Mouse (Mus musculus) 3134 (cell line): Measurements from ENCODE around the gene Ldhb.
"Not testable (repeated sequence)": the region's sequence is repeated elsewhere in the genome, so short reads cannot be mapped to it uniquely, and the experiment has no call there.

Source experiments
- DNase-seq: peaks from one replicate; pipeline ENCODE4 v3.0.0-alpha.2; 2011; ENCODE audit warnings: low spot score; ENCODE audit not compliant: insufficient read length; ENCODE audit errors: extremely low read depth

Ldhb gene

DNA sequence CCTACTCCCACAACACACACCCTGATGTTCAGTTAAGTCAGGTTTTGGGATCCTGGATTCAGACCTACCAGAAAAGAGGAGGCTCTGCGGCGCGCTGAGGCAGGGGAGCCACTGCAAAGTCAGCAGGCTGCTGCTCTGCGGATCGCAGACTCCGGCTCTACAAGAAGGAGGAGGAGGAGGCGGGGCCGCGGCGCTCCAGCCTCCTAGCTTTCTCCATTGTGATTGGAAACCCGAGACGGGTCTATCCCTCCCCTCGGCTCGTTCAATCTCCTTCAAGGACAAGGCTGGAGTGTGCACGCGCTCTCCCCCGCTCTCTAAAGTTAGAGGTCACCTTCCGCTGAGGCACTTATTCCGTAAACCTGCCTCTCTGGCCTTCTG lies at the start of gene Ldhb:
Ldhb (minus strand) TSS at position 173 of the 378 bp plus-strand sequence.
- peak; percentile 79 for DNase-seq

DNA sequence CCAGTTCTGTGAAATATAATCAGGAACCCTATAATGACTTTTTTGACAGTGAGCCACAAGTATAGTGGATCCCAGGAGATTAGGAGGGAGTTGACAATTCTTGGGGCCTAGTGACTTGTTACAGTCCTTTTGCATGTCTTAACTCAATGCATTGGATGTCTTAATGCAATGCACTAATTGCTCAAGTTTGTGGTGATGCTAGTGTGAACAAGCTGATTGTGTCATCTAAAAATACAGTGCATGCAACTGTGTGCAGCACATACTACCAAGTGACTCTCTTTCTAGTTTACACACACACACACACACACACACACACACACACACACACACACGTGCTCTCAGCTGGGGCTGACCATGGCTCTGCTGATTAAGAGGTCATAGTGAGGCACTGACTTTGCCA lies 48.2 kb upstream of the Ldhb start:
- DNase-seq = no peak

DNA sequence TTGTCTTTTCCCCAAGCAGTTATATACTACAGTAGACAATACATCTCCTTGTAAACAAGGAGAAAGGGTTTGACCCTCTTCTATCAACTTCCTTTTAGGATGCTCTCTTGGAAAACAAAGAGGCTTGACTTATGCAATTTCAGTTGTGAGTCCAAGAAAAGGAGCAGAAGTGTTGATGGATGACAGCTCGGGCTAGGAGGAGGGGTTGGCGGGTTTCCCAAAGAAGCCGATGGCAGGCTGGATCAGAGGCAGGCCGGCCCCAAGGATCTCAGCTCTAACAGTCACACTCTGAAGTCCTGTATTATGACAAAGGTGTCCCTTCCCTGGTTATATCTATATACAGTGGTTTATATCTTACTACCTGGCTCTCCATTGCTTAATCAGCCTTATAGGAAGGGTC lies 43.7 kb upstream of the Ldhb start:
- DNase-seq = no peak

DNA sequence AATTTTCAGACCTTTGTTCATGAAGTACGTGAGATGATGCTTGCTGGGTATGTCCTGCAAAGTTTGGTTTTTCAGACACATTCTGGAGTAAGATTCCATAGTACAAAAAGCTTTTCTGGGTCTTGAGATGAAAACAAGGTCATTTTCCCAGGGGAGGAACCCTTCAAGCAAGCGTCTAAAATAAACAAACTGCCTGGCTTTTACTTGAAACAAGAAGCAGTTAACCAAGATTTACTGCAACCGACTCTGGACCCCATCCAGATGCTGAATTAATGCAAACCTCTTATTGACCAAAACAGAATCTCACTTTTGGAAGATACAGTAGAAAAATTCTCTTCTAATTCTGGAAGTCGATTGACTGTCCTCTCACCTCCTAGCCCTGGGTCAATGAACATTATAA lies 43.1 kb upstream of the Ldhb start:
- DNase-seq = no peak

DNA sequence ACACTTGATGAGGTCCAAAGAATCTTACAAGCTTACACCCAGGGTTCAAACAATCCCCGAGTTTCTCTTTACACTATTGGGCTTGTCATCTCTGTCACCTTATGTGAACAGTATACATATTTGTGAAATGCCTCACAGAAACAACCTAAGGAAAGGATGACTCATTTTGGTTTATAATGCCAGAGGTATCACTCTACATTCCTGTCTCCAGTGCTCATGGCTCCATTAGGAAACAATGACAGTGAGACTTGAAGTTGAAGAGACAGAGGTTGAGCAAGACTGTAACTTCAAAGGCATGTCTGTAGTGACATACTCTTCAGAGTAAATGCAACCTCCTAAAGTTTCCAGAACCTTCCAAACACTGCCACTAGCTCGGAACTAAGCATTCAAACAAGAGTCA lies 40.6 kb upstream of the Ldhb start:
- DNase-seq = peak; percentile 51

DNA sequence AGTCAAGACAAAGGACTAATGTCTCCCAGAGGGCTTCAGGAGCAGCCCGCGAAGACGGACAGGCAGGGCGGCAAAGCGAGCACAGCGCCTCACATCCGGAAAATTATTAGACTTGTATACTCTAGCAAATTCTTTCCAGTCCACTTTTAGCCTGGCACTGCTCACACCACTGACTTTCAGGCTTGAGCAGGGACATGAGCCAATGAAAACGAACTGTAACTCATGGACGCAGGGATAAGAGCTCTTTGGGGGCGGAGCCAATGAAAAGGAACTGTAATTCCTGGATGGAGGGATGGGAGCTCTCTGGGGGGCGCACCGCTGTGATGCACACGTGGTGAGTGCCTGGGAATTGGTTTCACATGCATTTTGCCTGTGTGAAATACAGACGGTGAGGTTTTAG lies 37.4 kb upstream of the Ldhb start:
- no peak for DNase-seq

DNA sequence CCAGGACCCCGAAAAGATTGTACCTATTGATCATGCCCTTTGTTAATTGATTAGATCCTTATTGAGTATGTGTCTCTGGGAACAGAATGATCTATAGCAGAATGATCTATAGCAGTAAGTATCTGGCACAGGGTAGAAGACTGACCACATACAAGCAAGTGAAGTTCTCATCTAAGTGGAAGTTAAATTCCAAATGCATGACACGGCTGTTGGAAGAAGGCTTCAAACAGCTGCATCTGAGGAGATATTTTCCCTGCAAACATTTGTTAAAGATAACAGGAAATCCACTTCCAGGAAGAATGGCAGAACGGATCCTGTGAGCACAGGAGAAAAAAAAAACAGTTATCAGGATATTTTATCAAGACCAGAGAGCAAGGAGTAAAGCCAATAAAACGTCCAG lies 35.9 kb upstream of the Ldhb start:
- no peak for DNase-seq

DNA sequence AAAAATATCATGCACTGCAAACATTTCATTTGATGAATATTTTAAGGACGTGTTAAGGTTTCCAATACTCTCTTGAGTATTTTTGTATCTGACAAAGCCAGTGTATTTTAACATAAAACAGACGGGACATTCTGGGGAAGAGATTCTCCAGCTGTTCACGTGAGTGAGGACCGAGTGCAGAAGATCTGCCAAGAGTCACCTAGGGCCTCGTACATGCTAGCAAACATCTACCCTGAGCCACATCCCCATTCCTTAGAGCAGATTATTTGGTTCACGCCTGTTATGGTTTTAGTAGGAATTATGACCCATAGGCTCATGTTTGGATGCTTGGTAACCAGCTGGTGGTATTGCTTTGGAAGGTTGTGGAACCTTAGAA lies 35.0 kb upstream of the Ldhb start:
- no peak for DNase-seq

DNA sequence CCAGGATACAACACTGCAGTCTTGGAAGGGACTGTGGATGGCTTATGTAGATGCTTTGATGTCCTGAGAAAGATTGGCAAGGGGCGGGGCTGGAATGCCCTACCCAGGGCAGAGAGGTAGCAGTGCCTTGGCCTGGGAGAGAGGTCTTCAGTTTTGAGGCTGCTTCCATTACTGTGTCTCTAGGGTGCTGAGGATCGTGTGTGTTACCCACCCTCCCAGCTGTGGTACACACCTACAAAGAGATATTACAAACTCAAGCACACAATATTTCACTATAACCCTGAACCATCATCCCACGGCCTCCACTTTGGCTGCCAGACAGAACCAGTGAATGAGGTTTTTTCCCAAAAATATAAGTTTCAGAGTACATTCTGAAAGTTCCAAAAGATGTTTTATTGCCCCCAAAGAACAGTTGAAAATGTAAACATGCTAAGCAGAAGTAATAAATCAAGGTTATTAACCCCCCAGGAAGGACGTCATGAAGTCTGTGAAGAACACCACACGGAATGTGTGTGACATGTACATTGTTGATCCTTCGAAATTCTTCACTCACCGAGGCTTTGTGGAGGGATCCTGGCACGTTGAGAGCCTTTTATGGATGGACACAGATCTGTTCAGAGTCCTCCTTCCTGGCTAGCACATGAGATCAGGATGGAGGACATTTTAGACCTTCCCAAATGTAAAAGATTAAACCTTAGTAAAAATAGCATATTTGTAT lies 34.5 kb upstream of the Ldhb start:
- no peak for DNase-seq

DNA sequence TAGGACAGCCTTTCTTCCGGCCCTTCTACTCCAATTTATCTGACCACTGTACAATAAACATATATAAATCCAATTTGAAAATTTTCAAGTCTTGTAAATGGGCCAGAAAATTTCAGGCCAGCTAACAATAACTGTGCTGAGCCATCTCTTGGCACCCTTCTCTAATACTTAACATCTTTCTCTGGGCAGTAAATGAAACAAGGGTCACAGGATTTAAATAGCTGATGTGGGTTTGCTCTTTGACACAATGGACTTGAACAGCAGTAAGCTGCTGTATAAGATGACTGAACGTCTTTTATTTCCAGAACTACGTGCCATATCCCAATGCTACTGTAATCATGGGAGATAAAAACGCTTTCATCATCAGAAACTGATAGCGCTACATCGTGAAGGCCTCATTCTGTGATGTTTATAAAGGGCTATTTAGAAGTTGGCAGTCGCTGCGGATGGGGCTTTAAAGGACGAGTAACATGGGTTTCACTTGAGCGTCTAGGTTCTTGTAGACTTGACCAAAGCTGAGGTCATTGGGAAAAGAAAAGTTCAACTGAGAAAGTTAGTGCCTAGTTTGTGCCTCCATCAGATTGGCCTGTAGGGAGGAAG lies 32.9 kb upstream of the Ldhb start:
- no peak for DNase-seq

DNA sequence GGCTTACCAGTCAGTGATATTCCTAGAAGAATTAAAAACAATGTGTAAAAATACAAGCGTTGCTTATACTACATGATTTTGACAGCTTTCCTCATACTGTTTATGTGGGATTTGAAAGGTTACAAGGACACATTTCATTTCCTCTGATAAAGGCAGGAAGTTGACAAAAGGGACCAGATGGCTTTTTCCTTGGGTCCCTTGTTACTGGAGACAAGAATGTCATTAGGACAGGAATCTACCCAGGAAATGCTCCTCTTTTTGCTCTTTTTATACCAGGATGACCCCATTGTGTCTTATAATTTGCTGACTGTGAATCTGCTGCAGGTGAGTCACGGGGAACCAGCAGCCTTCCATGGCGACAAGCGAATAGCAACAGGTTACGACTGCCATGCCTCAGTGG lies 32.4 kb upstream of the Ldhb start:
- DNase-seq = no peak

DNA sequence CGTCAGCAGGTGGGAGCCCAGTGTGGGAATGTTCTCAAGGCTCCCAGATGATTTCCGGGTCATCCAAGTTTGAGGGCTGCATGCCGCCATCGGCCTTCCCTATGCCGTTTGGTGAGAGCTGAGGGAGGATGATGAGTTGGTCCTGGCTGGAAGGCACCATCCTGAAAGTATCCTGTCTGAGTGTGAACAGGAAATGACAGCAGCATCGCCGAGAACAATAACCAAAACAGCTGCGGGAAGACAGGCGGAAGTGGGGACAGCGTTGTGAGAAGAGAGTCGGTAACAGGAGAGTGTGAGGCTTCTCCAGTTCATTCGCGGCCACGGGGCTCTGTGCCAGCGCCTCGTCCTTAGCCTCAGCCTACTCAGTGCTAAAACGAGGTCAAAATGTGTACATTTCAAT lies 30.7 kb upstream of the Ldhb start:
- DNase-seq = no peak

DNA sequence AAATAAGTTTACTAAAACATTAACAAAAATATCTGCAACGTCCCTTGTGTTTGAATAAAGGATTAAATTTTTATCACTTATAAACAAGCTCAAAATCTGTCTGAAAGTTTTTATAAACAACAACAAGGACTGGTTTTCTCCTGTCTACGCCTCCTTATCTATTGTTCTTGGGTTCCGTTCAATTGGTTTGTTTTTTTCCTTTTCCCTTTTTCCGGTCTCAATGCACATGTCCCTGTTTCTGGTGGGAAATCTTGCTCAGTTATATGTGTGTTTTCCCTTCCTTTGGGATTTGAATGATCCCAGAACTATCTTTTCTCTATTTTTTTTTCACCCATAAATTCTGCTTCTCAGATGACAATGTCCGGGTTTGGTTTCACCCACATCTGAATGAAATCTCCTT lies 25.7 kb upstream of the Ldhb start:
- DNase-seq = no peak

DNA sequence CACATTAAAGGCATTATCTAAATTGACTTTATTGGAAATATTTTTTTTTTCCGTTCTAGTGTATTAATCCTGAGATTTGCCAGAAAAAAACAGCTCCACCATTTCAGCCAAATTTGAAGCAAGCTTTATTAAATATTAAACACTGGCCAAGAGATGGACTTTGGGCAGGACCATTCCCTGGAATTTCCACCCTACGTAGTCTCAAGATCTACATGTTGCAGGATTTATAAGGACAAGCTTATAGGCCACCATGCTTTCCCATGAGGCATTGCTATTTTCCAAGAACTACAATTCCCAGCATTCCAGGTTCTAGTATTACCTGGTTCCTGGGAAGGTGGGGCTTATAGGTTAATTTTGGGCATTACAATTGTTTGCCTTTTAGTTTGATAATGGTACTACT lies 24.9 kb upstream of the Ldhb start:
- DNase-seq = no peak

DNA sequence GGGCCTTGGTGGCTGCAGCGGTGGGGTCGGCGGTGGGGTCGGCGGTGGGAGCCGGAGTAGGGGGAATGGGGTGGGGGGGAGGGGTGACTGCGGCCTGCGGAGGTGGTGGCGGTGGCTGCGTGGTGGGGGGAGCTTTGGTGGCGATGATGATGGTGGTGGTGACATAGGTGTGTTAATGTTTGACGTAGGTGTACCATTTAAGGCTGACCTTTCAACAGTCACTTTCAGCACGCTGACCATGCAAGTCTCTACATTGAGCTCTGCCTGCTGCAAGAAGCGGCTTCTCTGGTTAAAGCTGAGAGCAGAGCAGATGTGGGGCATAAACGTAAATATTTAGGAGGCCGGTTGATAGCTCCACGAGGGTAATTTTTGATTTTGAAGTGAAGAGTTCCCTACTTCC lies 24.4 kb upstream of the Ldhb start:
- DNase-seq = no peak

DNA sequence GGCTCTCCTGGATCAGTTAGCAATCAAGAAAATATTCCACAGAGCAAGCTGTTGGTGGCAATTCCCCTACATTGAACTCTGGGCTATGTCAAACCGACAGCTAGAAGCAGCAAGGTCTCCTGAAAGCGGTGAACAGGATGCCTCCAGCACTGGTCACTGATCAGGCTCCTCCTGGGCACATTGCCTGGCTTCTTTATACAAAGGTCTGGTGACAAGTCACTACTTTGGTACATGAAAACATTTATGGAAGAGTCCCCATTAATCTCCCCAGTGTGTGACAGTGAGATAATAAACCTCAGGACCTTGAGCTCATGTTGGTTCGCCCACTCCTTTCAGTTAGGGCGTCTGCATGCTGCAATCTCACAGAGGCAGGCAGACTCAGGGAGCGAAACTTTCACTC lies 22.6 kb upstream of the Ldhb start:
- DNase-seq = no peak

DNA sequence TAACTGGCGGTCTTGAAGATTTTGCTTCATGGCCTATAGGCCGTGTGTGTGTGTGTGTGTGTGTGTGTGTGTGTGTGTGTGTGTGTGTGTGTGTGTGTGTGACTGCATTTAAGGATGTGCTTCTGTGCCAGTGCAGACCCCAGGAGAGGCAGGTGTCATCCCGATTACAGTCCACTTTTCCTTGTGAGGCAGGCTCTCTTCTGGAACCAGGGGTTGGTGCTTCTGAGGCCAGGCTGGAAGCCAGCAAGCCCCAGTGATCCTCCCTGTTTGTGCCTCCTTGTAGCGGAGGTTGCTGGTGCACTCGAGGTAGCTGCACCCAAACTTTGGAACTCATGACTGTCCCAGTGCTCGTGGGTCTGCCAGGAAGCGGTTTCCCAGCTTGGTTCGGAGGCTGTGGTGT lies 21.9 kb upstream of the Ldhb start:
- DNase-seq = no peak

DNA sequence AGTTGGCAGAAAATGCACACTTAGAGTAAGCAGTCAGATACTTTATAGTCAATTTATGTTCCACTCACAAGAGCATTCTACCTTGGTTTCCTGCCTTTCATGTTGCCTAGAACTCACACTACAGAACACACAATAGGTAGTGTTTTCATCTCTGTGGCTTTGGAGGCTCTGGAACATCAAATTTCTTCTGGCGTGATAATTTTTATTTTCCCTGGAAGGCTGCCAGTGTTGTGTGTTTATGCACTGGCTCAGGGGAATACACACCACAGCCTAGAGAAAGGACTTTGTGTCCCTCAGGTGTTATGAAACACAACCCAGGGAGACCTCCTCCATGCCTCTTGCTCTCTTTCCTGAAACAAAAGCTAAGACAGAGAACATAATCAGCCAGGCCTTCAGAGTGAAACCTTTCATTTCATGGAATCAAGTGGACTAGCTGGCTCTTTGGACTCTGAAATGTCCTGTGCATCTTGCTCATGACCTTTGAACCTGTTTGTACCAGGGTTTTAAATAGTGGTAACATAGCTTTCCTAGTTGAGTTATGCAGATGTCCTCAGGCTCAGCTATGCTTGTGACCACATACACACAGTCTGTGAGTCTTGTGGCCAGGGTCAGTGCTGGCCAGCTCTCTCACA lies 20.3 kb upstream of the Ldhb start:
- no peak for DNase-seq

DNA sequence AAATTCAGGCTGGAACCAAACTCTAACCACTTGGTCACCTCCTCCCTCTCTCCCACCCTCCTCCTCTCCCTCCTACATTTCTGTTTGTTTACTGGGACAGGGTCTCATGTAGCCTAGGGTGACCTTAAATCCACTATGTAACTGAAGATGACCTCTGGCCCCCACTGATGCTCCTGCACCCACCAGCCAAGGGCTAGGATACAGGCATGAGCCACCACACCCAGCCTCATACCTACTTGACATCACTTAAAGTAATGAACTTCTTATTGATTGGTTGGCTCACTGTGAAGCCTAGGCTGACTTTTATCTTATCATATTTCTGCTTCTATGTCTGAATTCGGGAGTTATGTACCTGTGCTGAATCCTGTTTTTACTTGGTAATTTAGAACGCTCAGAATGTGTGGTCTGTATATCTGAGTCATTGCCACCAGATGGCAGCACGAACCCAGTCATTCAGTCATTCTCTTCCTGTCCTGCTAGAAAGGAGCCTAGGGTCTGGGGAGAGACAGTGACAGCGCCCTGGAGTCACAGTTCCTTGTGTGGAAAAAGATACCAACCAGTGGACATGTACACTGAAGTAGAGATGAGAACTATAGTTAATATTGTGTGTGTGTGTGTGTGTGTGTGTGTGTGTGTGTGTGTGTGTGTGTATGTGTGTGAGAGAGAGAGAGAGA lies 17.0 kb upstream of the Ldhb start:
- DNase-seq = no peak

DNA sequence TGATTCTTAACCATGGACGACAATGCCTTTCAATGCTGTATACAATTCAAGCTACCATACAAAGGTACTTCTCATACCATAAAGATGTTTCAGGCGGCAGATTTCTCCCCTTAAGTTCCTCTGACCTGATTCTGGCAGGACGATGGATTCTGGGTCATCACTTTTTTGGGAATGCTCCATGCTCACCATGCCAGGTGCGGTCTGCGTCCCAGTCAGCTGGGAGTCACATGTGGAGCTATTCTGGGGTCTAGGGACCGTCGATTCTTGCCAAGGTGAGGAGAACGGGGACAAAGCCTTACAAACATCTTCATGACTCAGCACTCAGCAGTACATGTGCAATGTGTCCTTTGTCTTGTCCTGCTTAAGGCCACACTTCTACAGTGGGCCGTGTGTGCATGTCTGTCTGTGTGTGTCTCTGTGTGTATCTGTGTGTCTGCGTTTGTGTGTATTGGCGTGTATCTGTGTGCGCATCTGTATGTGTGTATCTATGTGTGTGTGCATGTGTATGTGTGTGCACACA lies 13.9 kb upstream of the Ldhb start:
- no peak for DNase-seq

DNA sequence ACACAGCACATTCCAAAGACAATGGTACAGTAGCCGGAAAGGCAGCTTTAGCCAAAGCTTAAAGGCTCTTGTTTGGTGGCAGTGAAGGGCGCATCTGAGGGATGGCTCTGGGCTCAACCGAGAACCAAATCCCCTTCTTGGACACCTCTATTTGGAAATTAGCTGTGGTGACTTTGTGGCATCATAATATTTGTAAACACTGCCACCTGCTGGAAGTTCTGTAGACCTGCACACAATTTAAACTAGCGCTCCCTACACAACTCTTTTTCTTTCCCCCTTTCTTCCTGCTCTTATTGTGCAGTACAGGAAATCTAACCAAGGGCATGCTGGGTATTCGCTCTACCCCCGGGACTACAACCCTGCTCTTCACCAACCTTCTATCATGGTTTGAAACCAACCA lies 11.4 kb upstream of the Ldhb start:
- no peak for DNase-seq

DNA sequence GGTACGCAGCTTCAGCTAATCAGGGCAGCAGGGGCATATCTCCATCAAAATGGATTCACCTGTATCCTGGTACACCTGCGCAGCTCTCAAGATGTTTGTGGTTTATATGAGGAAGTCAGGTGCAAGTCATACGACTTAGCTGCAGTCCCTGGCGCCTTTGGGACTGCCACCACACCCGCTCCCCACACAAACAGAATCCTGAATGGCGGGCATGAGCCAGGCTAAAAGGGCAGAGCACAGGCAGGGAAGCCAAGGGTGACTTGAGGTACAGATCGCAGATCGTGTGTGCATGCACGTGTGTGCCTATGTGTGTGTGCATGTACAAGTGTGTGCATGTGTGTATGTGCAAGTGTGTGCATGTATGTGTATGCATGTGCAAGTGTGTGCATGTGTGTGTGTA lies 7.6 kb upstream of the Ldhb start:
- not testable (repeated sequence) for DNase-seq
